Mouse (Mus musculus): ENCODE data around the gene Sox10.
A peak's percentile ranks its signal among the peaks of the same experiment; 100 is the strongest.

DNA sequence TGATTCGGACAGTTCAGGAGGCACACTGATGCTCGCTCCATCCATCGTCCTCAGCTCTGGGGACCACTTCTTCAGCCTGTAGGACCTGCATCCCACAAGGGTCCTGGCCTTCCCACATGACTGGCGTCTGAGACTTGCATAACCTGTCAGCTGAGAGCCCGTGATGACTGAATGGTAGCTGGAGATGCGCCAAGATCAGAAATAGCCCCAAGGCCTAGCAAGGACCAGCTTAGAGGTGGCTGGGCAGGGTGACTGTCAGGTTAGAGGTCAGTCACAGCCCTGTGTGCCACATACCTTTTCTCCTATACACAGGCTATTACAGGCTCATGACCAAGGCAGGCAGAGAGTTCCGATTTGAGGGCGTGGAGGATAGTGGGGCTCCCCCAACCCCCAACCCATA is 30.5 kb upstream of the Sox10 start:
- TF ChIP-seq CTCF (IDR thresholded peaks at IDR 0.05; ENCODE audit: low read depth) = no peak
- TF ChIP-seq EP300 (IDR thresholded peaks at IDR 0.05; ENCODE audit: low read depth) = peak; percentile 96
